ENCODE assay signal across 7 mouse cellular contexts in genomic region chr11:97309451-97309836, GRCm38 (mm10). TPM values are rescaled to one million over a fixed set of nuclear protein-coding genes. Genes with fewer than 3 reads are reported as not detected.
DNase-seq lines count a peak whose midpoint lies in the region; ATAC-seq and TF ChIP-seq lines count a peak whose summit lies in the region.

No protein-coding gene starts in this region.

- WGBS in embryonic facial prominence, embryonic 12.5 days: 4% methylated on average over 9 of the region's 9 CpGs
- 2% methylated on average over 9 of the region's 9 CpGs for WGBS in heart, embryonic 13.5 days
- WGBS in kidney, embryonic 16.5 days: 4% methylated on average over 9 of the region's 9 CpGs
- WGBS in neural tube, embryonic 12.5 days: 4% methylated on average over 9 of the region's 9 CpGs

- H3K4me2 ChIP-seq in embryonic facial prominence, embryonic 12.5 days (replicated peaks): peak overlapping the region; percentile 76
- H3K4me2 ChIP-seq in heart, embryonic 13.5 days: peak overlapping the region; percentile 72
- peak overlapping the region; percentile 56 for H3K4me2 ChIP-seq in kidney, embryonic 16.5 days (replicated peaks; ENCODE audit: low read depth, low read length)
- H3K4me2 ChIP-seq in neural tube, embryonic 12.5 days (replicated peaks): peak overlapping the region; percentile 73

- peaks cover 2% of the 10 kb centered on the region for H3K4me1 ChIP-seq in ES-Bruce4 (ENCODE audit: control insufficient read depth, insufficient read depth, low read length)
- peaks cover 20% of the 10 kb centered on the region for H3K4me1 ChIP-seq in embryonic facial prominence, embryonic 12.5 days
- peaks cover 27% of the 10 kb centered on the region for H3K4me1 ChIP-seq in heart, embryonic 13.5 days
- H3K4me1 ChIP-seq in kidney, embryonic 16.5 days (ENCODE audit: insufficient read depth, low read length): peaks cover 22% of the 10 kb centered on the region
- H3K4me1 ChIP-seq in neural tube, embryonic 12.5 days: peaks cover 20% of the 10 kb centered on the region

- no peak for TF ChIP-seq CTCF in ES-Bruce4 (IDR thresholded peaks at IDR 0.05; ENCODE audit: low read depth, low read length)

- no peak for TF ChIP-seq POLR2A in ES-Bruce4 (IDR thresholded peaks at IDR 0.05; ENCODE audit: insufficient read depth, low read length)

- 0 out of 2 replicates have a peak, but pooled peaks have one; percentile 55 for TF ChIP-seq EP300 in ES-Bruce4 (IDR thresholded peaks at IDR 0.05; ENCODE audit: insufficient read depth, low read depth, low read length)

- H3K9ac ChIP-seq in ES-Bruce4 (ENCODE audit: low read depth, poor library complexity, severe bottlenecking): peak overlapping the region; percentile 98
- H3K9ac ChIP-seq in embryonic facial prominence, embryonic 12.5 days: peak overlapping the region; percentile 44
- H3K9ac ChIP-seq in heart, embryonic 13.5 days: peak overlapping the region; percentile 83
- H3K9ac ChIP-seq in kidney, embryonic 16.5 days (replicated peaks; ENCODE audit: low read length): peak overlapping the region; percentile 48
- H3K9ac ChIP-seq in neural tube, embryonic 12.5 days: peak overlapping the region; percentile 38; the same call in 1 of the 2 replicates

- H3K27me3 ChIP-seq in ES-Bruce4 (ENCODE audit: control insufficient read depth, insufficient read depth, low read length, poor library complexity, severe bottlenecking): no peaks in the 10 kb centered on the region
- no peaks in the 10 kb centered on the region for H3K27me3 ChIP-seq in embryonic facial prominence, embryonic 12.5 days
- no peaks in the 10 kb centered on the region for H3K27me3 ChIP-seq in heart, embryonic 13.5 days (replicated peaks)
- H3K27me3 ChIP-seq in kidney, embryonic 16.5 days (ENCODE audit: insufficient read depth, low read length): no peaks in the 10 kb centered on the region
- H3K27me3 ChIP-seq in neural tube, embryonic 12.5 days (replicated peaks): no peaks in the 10 kb centered on the region

- no peaks in the 10 kb centered on the region for H3K36me3 ChIP-seq in ES-Bruce4 (ENCODE audit: control insufficient read depth, insufficient read depth, low read length, poor library complexity, severe bottlenecking)
- H3K36me3 ChIP-seq in embryonic facial prominence, embryonic 12.5 days: no peaks in the 10 kb centered on the region
- H3K36me3 ChIP-seq in heart, embryonic 13.5 days: no peaks in the 10 kb centered on the region
- H3K36me3 ChIP-seq in kidney, embryonic 16.5 days (ENCODE audit: insufficient read depth, low read length): no peaks in the 10 kb centered on the region
- no peaks in the 10 kb centered on the region for H3K36me3 ChIP-seq in neural tube, embryonic 12.5 days

- no peak for ATAC-seq in embryonic facial prominence, embryonic 12.5 days (ENCODE audit: insufficient number of reproducible peaks, insufficient read depth, low FRiP score, low TSS enrichment)
- peak; percentile 66; the same call in 1 of the 2 replicates for ATAC-seq in heart, embryonic 13.5 days (ENCODE audit: extremely low read depth, insufficient number of reproducible peaks, low FRiP score, low TSS enrichment)
- 0 out of 2 replicates have a peak, but pooled peaks have one; percentile 43 for ATAC-seq in kidney, embryonic 16.5 days (ENCODE audit: low FRiP score, low TSS enrichment)
- ATAC-seq in neural tube, embryonic 12.5 days (ENCODE audit: low FRiP score, low read depth): no peak

- peak; percentile 72 to 78 for DNase-seq in adrenal gland, adult 18-20 months (ENCODE audit: low spot score in 2 of 2)
- DNase-seq in lung, adult 18-20 months: peak; percentile 87 to 92

- no peaks in the 10 kb centered on the region for H3K9me3 ChIP-seq in ES-Bruce4 (replicated peaks; ENCODE audit: control insufficient read depth, insufficient read depth, low read length, poor library complexity, severe bottlenecking)
- H3K9me3 ChIP-seq in embryonic facial prominence, embryonic 12.5 days: no peaks in the 10 kb centered on the region
- H3K9me3 ChIP-seq in heart, embryonic 13.5 days: no peaks in the 10 kb centered on the region
- H3K9me3 ChIP-seq in kidney, embryonic 16.5 days (ENCODE audit: low read length): no peaks in the 10 kb centered on the region
- no peaks in the 10 kb centered on the region for H3K9me3 ChIP-seq in neural tube, embryonic 12.5 days

- peak overlapping the region; percentile 86 for H3K4me3 ChIP-seq in ES-Bruce4 (ENCODE audit: low read depth, low read length)
- H3K4me3 ChIP-seq in embryonic facial prominence, embryonic 12.5 days: peak overlapping the region; percentile 39
- H3K4me3 ChIP-seq in heart, embryonic 13.5 days: peak overlapping the region; percentile 51
- H3K4me3 ChIP-seq in kidney, embryonic 16.5 days (ENCODE audit: low read length): peak overlapping the region; percentile 38
- peak overlapping the region; percentile 31 for H3K4me3 ChIP-seq in neural tube, embryonic 12.5 days

- peak overlapping the region; percentile 99 for H3K27ac ChIP-seq in ES-Bruce4 (ENCODE audit: insufficient read depth, low read length)
- no peak overlapping the region for H3K27ac ChIP-seq in embryonic facial prominence, embryonic 12.5 days
- peak overlapping the region; percentile 84 for H3K27ac ChIP-seq in heart, embryonic 13.5 days (replicated peaks)
- no peak overlapping the region for H3K27ac ChIP-seq in kidney, embryonic 16.5 days (ENCODE audit: low read length)
- H3K27ac ChIP-seq in neural tube, embryonic 12.5 days: no peak overlapping the region

RNA-seq across cellular contexts. Expression of gene Mrpl45, which starts 6.1 kb away (rescaled TPM):
- 92.7 and 103 TPM in 2 replicates for polyA plus RNA-seq in ES-Bruce4 (2011; ENCODE audit: insufficient read depth, insufficient read length, low read depth, missing spikeins)
- total RNA-seq in adrenal gland, adult 18-20 months (2021): 10 to 100 TPM; 29.7 to 40.0 TPM
- 45.0 and 51.4 TPM in 2 replicates for polyA plus RNA-seq in embryonic facial prominence, embryonic 12.5 days (2016; fragmentation: Nextera tagmentation; extraction: Ambion mirVana)
- 51.7 and 56.7 TPM in 2 replicates for polyA plus RNA-seq in heart, embryonic 13.5 days (2015; fragmentation: Nextera tagmentation; extraction: Ambion mirVana)
- polyA plus RNA-seq in kidney, embryonic 16.5 days (2015; fragmentation: Nextera tagmentation; extraction: Ambion mirVana): 56.5 and 59.8 TPM in 2 replicates
- polyA plus RNA-seq in neural tube, embryonic 12.5 days (2016; fragmentation: Nextera tagmentation; extraction: Ambion mirVana): 42.3 and 48.9 TPM in 2 replicates

RNA-seq across cellular contexts. Expression of gene Npepps, which starts 29.0 kb away (rescaled TPM):
- polyA plus RNA-seq in ES-Bruce4 (2011; ENCODE audit: insufficient read depth, insufficient read length, low read depth, missing spikeins): 213 and 223 TPM in 2 replicates
- 10 to 100 TPM; 72.7 to 88.5 TPM for total RNA-seq in adrenal gland, adult 18-20 months (2021)
- polyA plus RNA-seq in embryonic facial prominence, embryonic 12.5 days (2016; fragmentation: Nextera tagmentation; extraction: Ambion mirVana): 99.8 and 103 TPM in 2 replicates
- polyA plus RNA-seq in heart, embryonic 13.5 days (2015; fragmentation: Nextera tagmentation; extraction: Ambion mirVana): 83.5 and 85.4 TPM in 2 replicates
- 80.9 and 94.4 TPM in 2 replicates for polyA plus RNA-seq in kidney, embryonic 16.5 days (2015; fragmentation: Nextera tagmentation; extraction: Ambion mirVana)
- 127 and 133 TPM in 2 replicates for polyA plus RNA-seq in neural tube, embryonic 12.5 days (2016; fragmentation: Nextera tagmentation; extraction: Ambion mirVana)

RNA-seq across cellular contexts. Expression of gene Gpr179, which starts 42.4 kb away (rescaled TPM):
- 0.14 and 0.24 TPM in 2 replicates for polyA plus RNA-seq in ES-Bruce4 (2011; ENCODE audit: insufficient read depth, insufficient read length, low read depth, missing spikeins)
- 1 to 10 TPM; 1.3 to 2.0 TPM for total RNA-seq in adrenal gland, adult 18-20 months (2021)
- polyA plus RNA-seq in embryonic facial prominence, embryonic 12.5 days (2016; fragmentation: Nextera tagmentation; extraction: Ambion mirVana): 0.15 TPM in 2 replicates
- polyA plus RNA-seq in heart, embryonic 13.5 days (2015; fragmentation: Nextera tagmentation; extraction: Ambion mirVana): 0.03 and 0.04 TPM in 2 replicates
- polyA plus RNA-seq in kidney, embryonic 16.5 days (2015; fragmentation: Nextera tagmentation; extraction: Ambion mirVana): 0.21 and 0.24 TPM in 2 replicates
- polyA plus RNA-seq in neural tube, embryonic 12.5 days (2016; fragmentation: Nextera tagmentation; extraction: Ambion mirVana): 0.19 and 0.50 TPM in 2 replicates

RNA-seq across cellular contexts. Expression of gene Socs7, which starts 52.9 kb away (rescaled TPM):
- polyA plus RNA-seq in ES-Bruce4 (2011; ENCODE audit: insufficient read depth, insufficient read length, low read depth, missing spikeins): 21.1 and 25.5 TPM in 2 replicates
- total RNA-seq in adrenal gland, adult 18-20 months (2021): 10 to 100 TPM; 21.1 to 22.2 TPM
- polyA plus RNA-seq in embryonic facial prominence, embryonic 12.5 days (2016; fragmentation: Nextera tagmentation; extraction: Ambion mirVana): 5.5 and 6.1 TPM in 2 replicates
- 3.2 and 3.4 TPM in 2 replicates for polyA plus RNA-seq in heart, embryonic 13.5 days (2015; fragmentation: Nextera tagmentation; extraction: Ambion mirVana)
- 3.4 and 3.5 TPM in 2 replicates for polyA plus RNA-seq in kidney, embryonic 16.5 days (2015; fragmentation: Nextera tagmentation; extraction: Ambion mirVana)
- 7.9 and 9.0 TPM in 2 replicates for polyA plus RNA-seq in neural tube, embryonic 12.5 days (2016; fragmentation: Nextera tagmentation; extraction: Ambion mirVana)

Comparison
In these comparisons a context has a peak if more than half of its experiments do, and no peak if none do; other contexts are left out.
1. H3K27ac ChIP-seq: peak in ES-Bruce4 (single experiment) and heart, embryonic 13.5 days (single experiment); none in embryonic facial prominence, embryonic 12.5 days (single experiment), kidney, embryonic 16.5 days (single experiment) and neural tube, embryonic 12.5 days (single experiment).
2. H3K4me3 ChIP-seq: peak in every context shown above with its lines; median percentile 86 in ES-Bruce4; 51 in heart, embryonic 13.5 days; 39 in embryonic facial prominence, embryonic 12.5 days; 38 in kidney, embryonic 16.5 days; 31 in neural tube, embryonic 12.5 days.
3. H3K9ac ChIP-seq: peak in every context shown above with its lines; median percentile 98 in ES-Bruce4; 83 in heart, embryonic 13.5 days; 48 in kidney, embryonic 16.5 days; 44 in embryonic facial prominence, embryonic 12.5 days; 38 in neural tube, embryonic 12.5 days.
4. ATAC-seq: peak in heart, embryonic 13.5 days (single experiment) and kidney, embryonic 16.5 days (single experiment); none in embryonic facial prominence, embryonic 12.5 days (single experiment) and neural tube, embryonic 12.5 days (single experiment).
5. Peak in every context shown above with its lines, with median percentiles within 50 percentile points of each other: H3K4me2 ChIP-seq.